Mouse (Mus musculus): ENCODE results near the gene Sirt2. TPM values are rescaled to one million over a fixed set of nuclear protein-coding genes. Genes with fewer than 3 reads are reported as not detected.

Sirt2 gene
- total and polyA plus RNA-seq, 2 experiments from 2014 or later, result 44.7 to 60.6 TPM

GRCm38 (mm10) chr7:28836936-28837335 is 70.4 kb downstream of the Sirt2 start:
- H3K4me1 ChIP-seq (ENCODE audit: control insufficient read depth, insufficient read depth), result no peaks in the 10 kb centered on the region
- 81% methylated on average over 5 of the region's 5 CpGs for WGBS

More at GRCm38 (mm10) chr7:28836936-28837335, 70.4 kb downstream of the Sirt2 start:
- no peak for ATAC-seq (ENCODE audit: insufficient read depth, low read depth)
- H3K4me2 ChIP-seq (ENCODE audit: low read depth, low read length), result no peak overlapping the region
- no peaks in the 10 kb centered on the region for H3K9me3 ChIP-seq (replicated peaks; ENCODE audit: control insufficient read depth, low read length)
- H3K27me3 ChIP-seq (ENCODE audit: control insufficient read depth, insufficient read depth, low read length), result no peaks in the 10 kb centered on the region
- peaks cover 5% of the 10 kb centered on the region; the same call in 1 of the 2 replicates for H3K36me3 ChIP-seq (replicated peaks; ENCODE audit: control insufficient read depth, insufficient read depth, low read length)
- no peak for TF ChIP-seq EP300 (IDR thresholded peaks at IDR 0.05; ENCODE audit: low read depth)
- no peak for TF ChIP-seq CTCF (IDR thresholded peaks at IDR 0.05; ENCODE audit: low read depth)
- H3K9ac ChIP-seq (replicated peaks; ENCODE audit: low read depth, low read length), result no peak overlapping the region
- H3K27ac ChIP-seq (ENCODE audit: low read depth), result no peak overlapping the region
- no peak overlapping the region for H3K4me3 ChIP-seq (ENCODE audit: low read depth, low read length)
- no peak for DNase-seq (ENCODE audit: low spot score)

Other genes starting within 250 kb of the Sirt2 start
- gene Ifnl3, start 243.9 kb upstream of the Sirt2 start, total RNA-seq (2014; rRNA removed; ENCODE audit: low replicate concordance), result not detected in 2 replicates
- not detected in 2 replicates for gene Ifnl3, start 243.9 kb upstream of the Sirt2 start, polyA plus RNA-seq (2015; fragmentation: Nextera tagmentation; extraction: Ambion mirVana)
- gene Sycn, start 225.8 kb upstream of the Sirt2 start, total RNA-seq (2014; rRNA removed; ENCODE audit: low replicate concordance), result not detected in 2 replicates
- gene Sycn, start 225.8 kb upstream of the Sirt2 start, polyA plus RNA-seq (2015; fragmentation: Nextera tagmentation; extraction: Ambion mirVana), result not detected in 2 replicates
- gene Nccrp1, start 219.5 kb upstream of the Sirt2 start, total RNA-seq (2014; rRNA removed; ENCODE audit: low replicate concordance), result not detected in 2 replicates
- not detected in 2 replicates for gene Nccrp1, start 219.5 kb upstream of the Sirt2 start, polyA plus RNA-seq (2015; fragmentation: Nextera tagmentation; extraction: Ambion mirVana)
- gene Samd4b, start 168.6 kb upstream of the Sirt2 start, total RNA-seq (2014; rRNA removed; ENCODE audit: low replicate concordance), result 37.0 and 53.5 TPM in 2 replicates
- gene Samd4b, start 168.6 kb upstream of the Sirt2 start, polyA plus RNA-seq (2015; fragmentation: Nextera tagmentation; extraction: Ambion mirVana), result 12.3 and 12.4 TPM in 2 replicates
- gene Pak4, start 168.6 kb upstream of the Sirt2 start, total RNA-seq (2014; rRNA removed; ENCODE audit: low replicate concordance), result 12.7 and 17.1 TPM in 2 replicates
- gene Pak4, start 168.6 kb upstream of the Sirt2 start, polyA plus RNA-seq (2015; fragmentation: Nextera tagmentation; extraction: Ambion mirVana), result 11.3 and 12.0 TPM in 2 replicates
- gene Acp7, start 135.4 kb upstream of the Sirt2 start, total RNA-seq (2014; rRNA removed; ENCODE audit: low replicate concordance), result not detected in 2 replicates
- gene Acp7, start 135.4 kb upstream of the Sirt2 start, polyA plus RNA-seq (2015; fragmentation: Nextera tagmentation; extraction: Ambion mirVana), result not detected in 2 replicates
- gene Fbxo27, start 73.9 kb upstream of the Sirt2 start, total RNA-seq (2014; rRNA removed; ENCODE audit: low replicate concordance), result 0.73 and 0.93 TPM in 2 replicates
- 1.5 and 1.7 TPM in 2 replicates for gene Fbxo27, start 73.9 kb upstream of the Sirt2 start, polyA plus RNA-seq (2015; fragmentation: Nextera tagmentation; extraction: Ambion mirVana)
- gene Fbxo17, start 49.9 kb upstream of the Sirt2 start, total RNA-seq (2014; rRNA removed; ENCODE audit: low replicate concordance), result 4.7 and 7.8 TPM in 2 replicates
- gene Fbxo17, start 49.9 kb upstream of the Sirt2 start, polyA plus RNA-seq (2015; fragmentation: Nextera tagmentation; extraction: Ambion mirVana), result 4.5 and 5.1 TPM in 2 replicates
- gene Mrps12, start 24.9 kb upstream of the Sirt2 start, total RNA-seq (2014; rRNA removed; ENCODE audit: low replicate concordance), result 73.9 and 95.4 TPM in 2 replicates
- 133 and 134 TPM in 2 replicates for gene Mrps12, start 24.9 kb upstream of the Sirt2 start, polyA plus RNA-seq (2015; fragmentation: Nextera tagmentation; extraction: Ambion mirVana)
- 22.6 and 33.4 TPM in 2 replicates for gene Sars2, start 24.7 kb upstream of the Sirt2 start, total RNA-seq (2014; rRNA removed; ENCODE audit: low replicate concordance)
- gene Sars2, start 24.7 kb upstream of the Sirt2 start, polyA plus RNA-seq (2015; fragmentation: Nextera tagmentation; extraction: Ambion mirVana), result 15.8 and 17.0 TPM in 2 replicates
- not detected in 2 replicates for gene Ccer2, start 10.6 kb upstream of the Sirt2 start, total RNA-seq (2014; rRNA removed; ENCODE audit: low replicate concordance)
- gene Ccer2, start 10.6 kb upstream of the Sirt2 start, polyA plus RNA-seq (2015; fragmentation: Nextera tagmentation; extraction: Ambion mirVana), result not detected in 2 replicates
- 3.5 and 16.1 TPM in 2 replicates for gene Nfkbib, start 777 bp downstream of the Sirt2 start, total RNA-seq (2014; rRNA removed; ENCODE audit: low replicate concordance)
- 25.7 and 26.7 TPM in 2 replicates for gene Nfkbib, start 777 bp downstream of the Sirt2 start, polyA plus RNA-seq (2015; fragmentation: Nextera tagmentation; extraction: Ambion mirVana)
- gene Rinl, start 22.2 kb downstream of the Sirt2 start, total RNA-seq (2014; rRNA removed; ENCODE audit: low replicate concordance), result 2.1 and 2.7 TPM in 2 replicates
- gene Rinl, start 22.2 kb downstream of the Sirt2 start, polyA plus RNA-seq (2015; fragmentation: Nextera tagmentation; extraction: Ambion mirVana), result 2.3 and 2.4 TPM in 2 replicates
- gene Hnrnpl, start 41.8 kb downstream of the Sirt2 start, total RNA-seq (2014; rRNA removed; ENCODE audit: low replicate concordance), result 259 and 275 TPM in 2 replicates
- gene Hnrnpl, start 41.8 kb downstream of the Sirt2 start, polyA plus RNA-seq (2015; fragmentation: Nextera tagmentation; extraction: Ambion mirVana), result 149 and 171 TPM in 2 replicates
- gene Ech1, start 58.5 kb downstream of the Sirt2 start, total RNA-seq (2014; rRNA removed; ENCODE audit: low replicate concordance), result 483 and 823 TPM in 2 replicates
- 806 and 928 TPM in 2 replicates for gene Ech1, start 58.5 kb downstream of the Sirt2 start, polyA plus RNA-seq (2015; fragmentation: Nextera tagmentation; extraction: Ambion mirVana)
- 2.3 and 24.1 TPM in 2 replicates for gene Lgals4, start 67.1 kb downstream of the Sirt2 start, total RNA-seq (2014; rRNA removed; ENCODE audit: low replicate concordance)
- 30.9 and 36.0 TPM in 2 replicates for gene Lgals4, start 67.1 kb downstream of the Sirt2 start, polyA plus RNA-seq (2015; fragmentation: Nextera tagmentation; extraction: Ambion mirVana)
- 5.0 TPM in 1 of 2 replicates, not detected in the other for gene Lgals7, start 97.1 kb downstream of the Sirt2 start, total RNA-seq (2014; rRNA removed; ENCODE audit: low replicate concordance)
- gene Lgals7, start 97.1 kb downstream of the Sirt2 start, polyA plus RNA-seq (2015; fragmentation: Nextera tagmentation; extraction: Ambion mirVana), result 2.2 and 3.9 TPM in 2 replicates
- not detected in 2 replicates for gene Capn12, start 114.7 kb downstream of the Sirt2 start, total RNA-seq (2014; rRNA removed; ENCODE audit: low replicate concordance)
- gene Capn12, start 114.7 kb downstream of the Sirt2 start, polyA plus RNA-seq (2015; fragmentation: Nextera tagmentation; extraction: Ambion mirVana), result 0.26 TPM in 2 replicates
- 120 and 139 TPM in 2 replicates for gene Actn4, start 195.6 kb downstream of the Sirt2 start, total RNA-seq (2014; rRNA removed; ENCODE audit: low replicate concordance)
- gene Actn4, start 195.6 kb downstream of the Sirt2 start, polyA plus RNA-seq (2015; fragmentation: Nextera tagmentation; extraction: Ambion mirVana), result 135 and 171 TPM in 2 replicates
- gene Eif3k, start 215.1 kb downstream of the Sirt2 start, total RNA-seq (2014; rRNA removed; ENCODE audit: low replicate concordance), result 366 and 476 TPM in 2 replicates
- gene Eif3k, start 215.1 kb downstream of the Sirt2 start, polyA plus RNA-seq (2015; fragmentation: Nextera tagmentation; extraction: Ambion mirVana), result 261 and 264 TPM in 2 replicates
- gene Map4k1, start 215.3 kb downstream of the Sirt2 start, total RNA-seq (2014; rRNA removed; ENCODE audit: low replicate concordance), result 0.15 TPM in 1 of 2 replicates, not detected in the other
- 1.4 and 1.8 TPM in 2 replicates for gene Map4k1, start 215.3 kb downstream of the Sirt2 start, polyA plus RNA-seq (2015; fragmentation: Nextera tagmentation; extraction: Ambion mirVana)

Measured in heart, postnatal 0 days (tissue).